ENCODE assay signal across 15 mouse cellular contexts in the genomic region with DNA sequence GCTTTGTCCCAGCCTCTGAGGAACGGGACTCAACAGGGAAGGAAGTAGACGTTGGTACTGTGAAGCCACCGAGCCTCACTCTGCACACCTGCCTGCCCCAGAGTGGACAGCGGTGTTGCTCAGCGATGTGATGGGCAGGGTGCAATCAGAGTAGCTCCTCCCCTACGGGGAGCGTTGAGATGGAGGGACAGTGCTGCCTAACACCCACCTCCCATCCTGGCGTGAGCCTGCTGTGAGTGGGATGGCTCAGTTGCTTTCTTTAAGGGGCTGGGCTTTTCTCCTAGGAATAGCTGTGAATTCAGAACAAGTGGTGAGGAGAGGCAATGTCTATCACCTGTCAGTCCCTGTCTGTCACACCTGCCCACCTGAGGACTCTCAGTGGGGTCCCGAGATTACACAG.
"Had no signal": no experiment of that assay in that cellular context is flagged by ENCODE, and none has a peak within 500 bp of the region (broad histone marks: within the 10 kb centered on the region; RNA-seq: fewer than 3 reads in every experiment).

No protein-coding gene starts in this region.

- H3K4me1 ChIP-seq: liver, embryonic 13.5 days; stomach, embryonic 15.5 days had no signal

- H3K36me3 ChIP-seq: liver, embryonic 13.5 days; lung, embryonic 15.5 days; midbrain, embryonic 15.5 days; stomach, embryonic 15.5 days had no signal

- DNase-seq: kidney, adult 8-10 months; kidney, postnatal 10 days; kidney, postnatal 4 days; liver; liver, embryonic 13.5 days; liver, postnatal 0 days; lung, postnatal 14 days; right cerebral cortex, postnatal 14 days; thymus, postnatal 36 days had no signal

- H3K9ac ChIP-seq: limb, embryonic 12.5 days; liver, embryonic 13.5 days; liver, postnatal 0 days; lung, embryonic 15.5 days; midbrain, embryonic 15.5 days; stomach, embryonic 15.5 days had no signal

- H3K27me3 ChIP-seq: limb, embryonic 12.5 days; liver, embryonic 13.5 days; lung, embryonic 15.5 days; midbrain, embryonic 15.5 days; stomach, embryonic 15.5 days had no signal

- H3K27ac ChIP-seq: layer of hippocampus, adult 2 months; limb, embryonic 12.5 days; liver, embryonic 13.5 days; lung, embryonic 15.5 days; macrophage; midbrain, embryonic 15.5 days; stomach, embryonic 15.5 days had no signal

- ATAC-seq: liver, postnatal 0 days; midbrain, embryonic 15.5 days had no signal

- H3K9me3 ChIP-seq: limb, embryonic 12.5 days; liver, embryonic 13.5 days; lung, embryonic 15.5 days; midbrain, embryonic 15.5 days; stomach, embryonic 15.5 days had no signal

- H3K4me3 ChIP-seq: layer of hippocampus, adult 2 months; limb, embryonic 12.5 days; liver, embryonic 13.5 days; lung, embryonic 15.5 days; midbrain, embryonic 15.5 days; stomach, embryonic 15.5 days had no signal

- H3K4me2 ChIP-seq: limb, embryonic 12.5 days; liver, embryonic 13.5 days; lung, embryonic 15.5 days; midbrain, embryonic 15.5 days; stomach, embryonic 15.5 days had no signal
